Mouse (Mus musculus) kidney, adult 2 months (tissue): ENCODE data around the gene Wls.

Experiments
- CTCF ChIP-seq: fragments of 200-500 bp; conservative IDR thresholded peaks from 2 replicates; pipeline ENCODE4 v1.5.1; 2011; ENCODE audit warnings: low read depth, mild to moderate bottlenecking, control low read depth, low read length, moderate library complexity, mixed read lengths; ENCODE audit not compliant: insufficient read depth, insufficient read length
- POLR2A ChIP-seq: fragments of 200-500 bp; IDR thresholded peaks from one replicate; pipeline ENCODE4 v1.6.1; 2011; ENCODE audit warnings: low read depth, low read length, control low read depth

GRCm38 (mm10) chr3:159839481-159839880 is at the start of gene Wls:
- TF ChIP-seq CTCF (no peak), POLR2A (peak; percentile 81)
